Mouse (Mus musculus): ENCODE data around the gene Tanc1.

The Tanc1 gene

DNA sequence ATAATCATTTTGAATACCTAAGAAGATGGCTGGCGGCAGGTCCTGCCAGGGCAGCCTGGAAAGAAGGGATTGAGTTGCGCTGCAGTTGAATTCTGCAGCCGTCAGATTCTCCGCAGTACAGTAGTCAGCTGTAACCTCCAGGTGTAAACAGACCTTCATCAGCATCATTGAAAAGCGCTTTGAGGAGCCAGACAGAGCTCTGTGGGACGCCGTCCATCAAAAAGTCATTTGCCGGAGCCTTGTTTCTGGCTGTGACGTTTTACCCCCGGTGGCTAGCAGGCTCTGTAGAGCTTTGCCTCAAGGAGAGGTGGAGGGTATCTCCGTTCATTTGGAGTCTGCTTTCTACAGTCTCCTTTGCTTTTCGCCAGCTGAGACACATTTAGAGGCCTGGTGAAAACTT, 36.6 kb downstream of the Tanc1 start:
- DNase-seq (ENCODE audit: low read depth in 2 of 2, low spot score in 2 of 2), result no peak

DNA sequence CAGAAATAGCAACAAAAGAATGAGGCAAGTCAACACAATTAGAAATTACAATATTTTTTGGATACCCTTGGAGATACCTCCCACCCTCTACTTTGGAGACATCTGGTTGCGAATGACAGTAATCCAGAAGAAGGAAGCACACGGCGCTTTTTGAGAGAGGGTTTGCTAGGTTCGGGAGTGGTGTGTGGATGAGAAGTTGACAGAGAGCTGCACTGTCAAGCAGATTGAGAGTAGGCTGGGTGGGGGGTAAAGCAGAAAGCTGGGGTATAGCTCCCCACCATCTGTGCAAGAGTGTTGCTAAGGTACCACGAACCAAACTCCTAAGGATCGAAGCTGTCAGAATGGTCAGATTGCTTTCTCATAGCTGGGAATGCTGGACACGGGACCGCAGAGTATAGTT, 40.0 kb downstream of the Tanc1 start:
- no peak for DNase-seq (ENCODE audit: low read depth in 2 of 2, low spot score in 2 of 2)

DNA sequence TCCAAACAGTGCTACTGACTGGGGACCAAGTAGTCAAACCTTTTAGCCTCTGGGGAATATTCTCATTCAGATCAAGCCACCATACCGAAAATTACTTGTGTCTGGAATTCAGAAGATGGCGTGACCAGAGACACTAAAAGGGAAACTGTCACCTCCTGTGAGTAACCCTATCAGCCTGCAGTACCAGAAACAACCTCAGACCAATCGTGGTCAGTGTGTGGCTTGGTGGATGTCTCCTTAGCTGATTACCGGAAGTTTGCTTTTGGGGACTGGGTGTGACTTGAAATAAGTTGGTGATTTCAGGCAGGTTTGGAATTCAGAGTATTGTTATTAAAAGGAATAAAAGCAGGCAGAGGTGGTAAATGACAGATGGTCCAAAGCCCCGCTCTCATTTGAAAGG, 40.9 kb downstream of the Tanc1 start:
- DNase-seq (ENCODE audit: low read depth in 2 of 2, low spot score in 2 of 2), result no peak

DNA sequence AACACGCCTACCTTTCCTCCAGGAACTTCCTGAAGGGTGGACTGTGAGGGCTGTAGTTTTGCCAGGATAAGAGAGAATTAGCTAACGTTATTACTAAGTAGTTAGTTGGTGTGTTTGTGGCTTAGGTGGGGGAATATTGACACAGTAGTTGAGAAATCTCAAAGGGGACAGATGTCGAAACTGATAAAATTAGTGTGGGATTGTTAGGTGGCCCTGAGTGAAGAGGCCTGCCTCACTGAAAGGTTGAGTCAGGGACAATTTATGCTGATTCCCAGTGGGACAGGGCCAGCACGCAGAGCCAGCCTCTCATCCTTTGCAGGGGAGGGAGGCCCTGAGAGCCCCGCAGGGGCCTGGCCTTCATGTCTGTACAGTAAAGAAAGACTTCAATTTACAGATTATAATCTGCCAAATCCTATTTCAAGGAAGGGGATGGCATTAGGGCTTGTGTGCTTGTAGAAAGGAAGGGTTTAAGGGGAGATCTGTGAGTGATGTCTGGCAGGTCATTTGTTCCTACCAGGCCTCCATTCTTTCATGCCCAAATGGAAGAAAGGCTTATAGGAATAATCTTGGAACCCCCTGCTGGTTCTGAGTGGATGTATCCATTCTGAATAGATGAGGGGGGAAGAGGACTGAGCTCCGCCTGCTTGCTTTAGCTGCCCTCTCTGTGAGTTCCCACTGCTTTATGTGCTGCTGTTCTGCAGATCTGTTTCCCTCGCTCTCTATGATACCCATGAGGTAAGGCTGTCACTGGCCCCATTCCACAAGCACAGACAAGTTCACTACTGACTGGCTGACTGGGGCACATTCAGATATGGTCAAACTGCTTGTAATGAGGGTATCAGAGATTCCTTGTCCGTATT, 41.7 kb downstream of the Tanc1 start:
- no peak for DNase-seq (ENCODE audit: low read depth in 2 of 2, low spot score in 2 of 2)

DNA sequence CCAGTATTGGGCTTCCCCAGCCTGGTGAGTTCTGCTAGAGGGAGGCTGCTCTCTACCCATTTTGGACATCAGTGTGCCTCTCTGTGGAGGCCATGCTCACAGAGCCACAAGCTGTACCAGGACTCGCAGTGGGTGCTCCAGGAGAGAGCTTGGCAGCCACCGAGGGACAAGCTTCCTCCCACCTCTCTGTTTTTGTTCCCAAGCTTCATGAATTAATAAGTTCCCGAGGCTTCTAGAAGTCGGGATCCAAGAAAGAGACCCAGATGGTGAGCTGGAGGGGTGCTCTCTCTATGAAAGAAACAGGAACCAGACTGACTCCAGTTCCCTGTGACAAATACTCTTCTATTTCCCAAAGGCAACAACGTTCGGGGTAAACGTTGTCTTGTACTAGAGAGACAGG, 43.6 kb downstream of the Tanc1 start:
- no peak for DNase-seq (ENCODE audit: low read depth in 2 of 2, low spot score in 2 of 2)

DNA sequence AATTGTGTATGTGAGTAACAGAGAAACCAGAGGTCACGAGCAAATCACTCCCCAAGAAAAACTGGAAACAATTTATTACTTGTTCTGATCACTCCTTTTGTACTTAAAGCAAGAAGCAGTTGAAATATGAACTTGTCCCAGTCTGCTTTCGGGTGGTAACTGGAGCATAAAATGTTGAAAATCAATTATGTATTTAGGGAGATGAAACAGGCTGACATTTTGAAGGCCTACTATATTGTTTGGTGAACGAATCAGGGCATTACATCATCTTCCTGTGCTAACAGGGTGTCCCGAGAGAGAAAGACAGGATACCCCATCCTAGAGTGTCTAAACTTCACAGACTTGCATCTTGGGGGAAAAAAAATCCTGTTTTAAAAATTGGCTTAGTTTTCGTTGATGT, 44.8 kb downstream of the Tanc1 start:
- no peak for DNase-seq (ENCODE audit: low read depth in 2 of 2, low spot score in 2 of 2)

DNA sequence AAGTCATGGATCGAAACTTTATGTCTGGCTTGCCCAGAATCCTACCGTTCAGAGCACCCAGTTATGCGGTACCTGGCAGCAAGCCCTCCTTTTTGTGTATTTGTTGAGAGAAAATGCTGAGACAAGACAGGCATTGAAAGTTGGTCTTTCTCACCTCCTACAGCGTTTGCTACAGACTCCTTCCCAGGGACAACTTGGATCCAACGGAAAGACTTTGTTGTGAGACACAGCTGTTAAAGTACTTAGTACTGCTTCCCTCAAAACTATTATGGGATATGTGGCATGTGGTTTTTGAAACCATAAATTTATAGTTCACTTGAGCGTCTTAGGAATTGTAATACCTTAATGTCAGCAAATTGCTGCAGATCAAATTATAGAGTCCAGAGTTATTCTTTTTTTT, 47.8 kb downstream of the Tanc1 start:
- DNase-seq (ENCODE audit: low read depth in 2 of 2, low spot score in 2 of 2), result no peak

DNA sequence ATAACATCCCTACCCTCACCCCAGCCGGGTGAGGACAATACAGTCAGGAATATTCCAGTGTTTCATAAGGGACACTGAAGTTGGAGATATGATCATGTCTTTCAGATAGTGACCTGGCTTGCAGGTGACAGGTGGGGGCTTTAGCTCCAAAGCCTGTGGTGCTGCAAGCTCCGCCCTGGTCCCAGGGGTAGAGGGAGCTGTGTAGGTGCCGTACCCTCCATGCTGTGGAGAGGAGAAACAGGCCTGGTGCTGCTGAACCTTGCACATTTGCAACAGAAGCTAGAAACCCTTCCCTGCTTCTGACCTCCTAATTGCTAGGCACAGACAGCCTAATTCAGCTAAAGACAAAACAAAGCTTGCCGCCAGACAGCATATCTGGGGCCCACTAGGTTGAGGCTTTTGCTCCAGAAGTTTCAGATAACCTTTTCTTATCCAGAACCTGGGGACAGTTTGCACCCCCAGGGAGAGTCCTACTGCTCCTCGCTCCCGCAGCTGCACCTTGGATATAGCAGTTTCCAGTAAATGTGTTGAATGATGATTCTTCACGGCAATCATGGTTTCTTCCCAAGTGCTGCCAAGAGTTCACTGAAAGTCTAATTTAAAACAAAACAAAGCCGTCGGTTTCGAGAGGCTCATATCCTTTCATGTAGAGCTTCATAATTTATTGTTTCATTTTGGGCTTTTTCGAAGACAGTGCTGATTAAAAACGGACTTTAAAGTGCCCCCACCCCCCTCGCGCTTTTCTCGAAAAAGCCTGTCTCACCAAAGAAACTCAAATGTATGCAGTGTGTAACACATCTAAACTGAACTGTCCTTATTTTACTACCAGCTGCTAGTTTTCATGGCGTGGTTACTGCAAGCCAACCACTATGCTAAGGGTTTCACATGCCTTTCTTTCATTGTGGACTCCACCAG, 49.3 kb downstream of the Tanc1 start:
- no peak for DNase-seq (ENCODE audit: low read depth in 2 of 2, low spot score in 2 of 2)

DNA sequence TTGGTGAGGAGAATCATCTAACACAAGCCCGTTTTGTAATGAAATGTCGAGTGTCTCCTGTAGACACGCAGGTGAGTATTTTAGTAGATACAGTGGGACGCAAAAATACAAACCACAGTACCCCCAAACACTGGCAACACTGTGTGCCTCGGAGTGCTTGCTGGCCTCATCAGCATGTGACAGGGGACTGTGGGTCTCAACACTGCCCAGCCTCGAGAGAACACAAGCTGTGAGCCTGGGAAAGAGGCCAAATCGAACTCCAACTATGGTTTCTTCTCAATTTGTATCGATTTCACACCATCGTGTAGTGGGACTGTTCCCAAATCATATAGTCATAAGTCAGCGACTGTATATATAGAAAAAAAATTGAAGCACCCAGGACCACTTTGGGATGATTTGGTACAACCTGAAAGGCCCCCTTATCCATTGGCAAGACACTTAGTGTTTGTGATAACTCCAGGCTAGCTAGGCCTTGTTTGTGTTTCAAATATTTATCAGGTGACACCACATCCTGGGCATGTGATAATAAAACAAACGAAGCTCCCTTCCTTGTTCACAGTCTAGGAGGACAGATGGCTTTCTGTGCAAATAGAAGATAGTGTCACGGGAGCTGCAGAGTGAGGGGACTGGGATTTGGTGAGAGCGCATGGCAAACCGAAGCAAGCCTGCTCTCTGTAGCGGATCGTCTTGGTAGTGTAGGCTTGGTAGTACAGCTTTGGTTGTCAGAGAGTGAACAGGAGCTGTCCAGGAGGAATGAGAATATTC, 53.1 kb downstream of the Tanc1 start:
- DNase-seq (ENCODE audit: low read depth in 2 of 2, low spot score in 2 of 2), result no peak

DNA sequence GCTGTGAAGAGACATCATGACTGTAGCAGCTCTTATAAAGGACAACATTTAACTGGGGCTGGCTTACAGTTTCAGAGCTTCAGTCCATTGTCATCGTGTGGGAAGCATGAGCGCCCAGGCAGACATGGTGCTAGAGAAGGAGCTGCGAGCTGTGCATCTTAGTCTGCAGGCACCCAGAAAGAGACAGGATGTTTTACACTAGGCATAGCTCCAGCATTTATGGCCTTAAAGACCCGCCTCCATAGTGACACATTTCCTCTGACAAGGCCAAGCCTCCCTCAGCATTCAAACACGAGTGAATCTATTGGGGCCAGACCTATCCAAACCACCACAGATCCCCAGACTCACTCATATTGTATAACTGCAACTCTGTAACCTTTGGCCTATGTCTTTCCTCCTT, 54.7 kb downstream of the Tanc1 start:
- no peak for DNase-seq (ENCODE audit: low read depth in 2 of 2, low spot score in 2 of 2)

DNA sequence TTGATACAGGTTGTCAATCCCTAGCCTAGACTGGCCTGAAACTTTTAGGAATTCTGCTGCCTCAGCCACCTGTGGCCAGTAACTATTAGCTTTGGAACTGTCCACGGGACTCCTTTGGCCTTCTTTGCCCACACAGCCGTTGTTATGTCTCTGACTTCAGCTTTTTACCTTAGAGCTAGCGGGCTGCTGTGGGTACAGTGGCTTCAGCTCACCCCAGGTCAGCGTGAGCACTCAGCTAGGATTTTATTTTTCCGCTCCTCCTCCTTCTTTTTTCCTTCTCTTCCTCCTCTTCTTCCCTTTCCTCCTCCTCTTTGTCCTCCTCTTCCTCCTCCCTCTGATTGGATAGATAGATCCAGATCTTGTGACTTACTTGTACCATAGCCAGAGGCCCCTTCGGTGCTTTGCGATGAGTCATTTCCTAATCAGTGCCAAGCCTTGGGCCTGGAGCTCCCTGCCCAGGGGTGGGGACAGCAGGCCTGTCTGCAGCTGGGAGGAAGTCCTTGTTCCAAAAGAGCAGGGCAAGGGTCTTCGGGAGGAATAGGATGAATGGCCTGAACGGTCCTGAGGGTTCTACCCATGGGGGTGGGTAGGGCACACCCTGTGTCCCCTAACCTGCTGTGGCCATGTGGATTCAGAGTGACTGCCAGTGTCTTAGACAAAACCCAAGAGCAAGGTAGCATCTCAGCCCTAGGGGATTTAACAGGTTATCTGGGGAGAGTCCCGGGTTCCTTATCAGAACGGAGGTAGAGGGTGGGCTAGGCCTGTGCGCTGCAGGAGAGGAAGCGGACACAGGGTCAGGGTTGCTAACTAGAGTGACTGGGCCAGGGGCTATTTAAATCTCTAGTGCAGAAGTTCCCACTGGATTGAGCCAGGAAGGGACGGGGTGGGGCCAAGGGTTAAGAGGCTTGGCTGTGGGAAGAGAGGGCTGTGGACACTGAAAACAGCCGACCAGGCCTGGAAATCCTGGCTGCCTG, 58.5 kb downstream of the Tanc1 start:
- DNase-seq (ENCODE audit: low read depth in 2 of 2, low spot score in 2 of 2), result no peak

DNA sequence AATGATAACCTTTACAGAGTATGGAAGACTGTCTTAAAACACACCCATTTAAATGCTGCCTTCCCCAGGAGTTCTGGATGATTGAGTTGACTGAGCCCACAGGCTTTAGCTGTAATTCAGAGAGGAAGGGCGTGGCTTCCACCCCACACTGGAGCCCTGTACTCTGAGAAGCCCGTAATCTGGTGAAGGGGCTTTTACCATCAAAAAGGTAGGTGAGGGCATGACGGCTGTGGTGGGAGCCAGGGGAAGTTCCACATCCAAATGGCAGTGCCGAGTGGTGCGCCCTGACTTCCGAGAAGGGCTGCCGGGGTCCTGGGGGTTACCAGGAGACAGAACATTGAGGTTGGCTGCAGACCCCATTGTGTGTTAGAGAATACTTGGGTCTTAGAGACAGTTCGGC, 59.8 kb downstream of the Tanc1 start:
- no peak for DNase-seq (ENCODE audit: low read depth in 2 of 2, low spot score in 2 of 2)

DNA sequence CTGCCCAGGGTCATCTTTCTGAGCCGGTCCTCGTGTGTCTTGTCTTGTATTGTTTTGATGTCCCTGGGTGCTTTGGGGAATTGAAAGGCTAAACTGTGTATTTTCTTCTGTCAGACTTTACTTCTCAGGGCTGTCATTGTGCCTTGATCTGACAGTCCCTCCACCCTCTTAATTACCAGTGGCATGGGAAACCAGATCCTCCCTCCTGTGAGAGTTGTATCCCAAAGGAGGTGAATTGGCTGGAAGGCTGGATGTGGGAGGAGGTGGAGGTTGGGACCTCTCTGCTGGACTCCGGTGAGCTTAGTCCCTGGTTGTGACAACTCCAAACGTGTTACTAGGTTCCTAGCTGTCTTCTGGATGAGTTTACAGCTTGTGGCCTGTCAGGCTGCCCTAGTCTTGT, 60.2 kb downstream of the Tanc1 start:
- DNase-seq (ENCODE audit: low read depth in 2 of 2, low spot score in 2 of 2), result no peak

DNA sequence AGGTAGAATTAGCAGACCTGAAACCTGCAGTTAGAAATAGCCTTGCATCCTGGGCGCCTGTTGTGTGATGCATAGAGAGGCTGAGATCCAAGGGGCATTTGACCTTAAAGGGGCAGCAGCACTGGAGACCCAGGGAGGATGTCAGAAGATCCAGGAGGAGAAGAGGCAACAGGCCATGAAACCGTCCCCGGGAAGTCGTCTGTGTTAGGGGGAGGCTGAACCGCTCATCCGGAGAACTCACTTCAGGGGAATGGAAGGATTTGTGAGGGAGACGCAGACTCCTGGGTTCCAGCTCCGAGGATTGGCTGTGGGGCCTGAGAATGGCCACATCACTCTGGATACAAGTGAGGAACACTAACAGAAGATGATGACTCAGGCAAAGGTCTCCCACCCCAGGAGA, 60.8 kb downstream of the Tanc1 start:
- DNase-seq (ENCODE audit: low read depth in 2 of 2, low spot score in 2 of 2), result no peak

DNA sequence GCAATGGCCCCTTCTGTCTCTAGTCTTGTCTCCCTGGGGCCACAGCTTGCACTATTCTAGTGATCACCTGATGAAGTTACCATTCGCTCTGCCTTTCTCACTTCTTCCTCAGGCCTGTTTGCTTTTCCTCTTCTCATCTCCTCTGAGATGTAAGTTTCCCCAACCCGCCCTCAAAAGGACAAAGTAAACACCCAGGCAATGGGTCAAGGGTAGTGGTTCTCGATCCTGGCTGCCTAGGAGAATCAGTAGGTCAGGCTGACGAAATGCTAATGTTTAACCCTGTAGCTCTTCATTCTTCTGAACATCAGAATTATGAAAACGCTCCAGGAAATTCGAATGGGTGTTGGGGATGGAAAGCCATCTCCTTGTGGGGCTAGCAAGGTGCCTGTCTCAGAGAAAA, 61.5 kb downstream of the Tanc1 start:
- no peak for DNase-seq (ENCODE audit: low read depth in 2 of 2, low spot score in 2 of 2)

DNA sequence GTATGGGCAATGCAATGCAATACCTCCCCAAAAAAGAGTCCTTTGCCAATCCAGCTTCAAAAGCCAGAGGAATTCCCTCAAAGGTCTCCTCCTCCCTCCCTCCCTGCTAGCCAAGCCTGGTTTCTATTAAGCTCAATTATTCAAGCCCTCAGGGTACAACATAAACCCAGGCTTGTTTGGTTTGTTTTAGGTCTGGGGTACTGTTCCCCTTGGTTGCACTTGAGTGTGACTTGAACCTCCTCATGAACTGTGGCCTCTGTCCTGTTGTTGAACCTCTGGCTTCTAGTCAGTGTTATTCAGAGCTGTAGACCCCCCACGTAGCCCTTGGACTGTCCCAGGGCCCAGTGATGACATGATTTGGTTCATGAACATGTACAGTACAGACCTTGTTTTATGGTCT, 62.0 kb downstream of the Tanc1 start:
- DNase-seq (ENCODE audit: low read depth in 2 of 2, low spot score in 2 of 2), result no peak

DNA sequence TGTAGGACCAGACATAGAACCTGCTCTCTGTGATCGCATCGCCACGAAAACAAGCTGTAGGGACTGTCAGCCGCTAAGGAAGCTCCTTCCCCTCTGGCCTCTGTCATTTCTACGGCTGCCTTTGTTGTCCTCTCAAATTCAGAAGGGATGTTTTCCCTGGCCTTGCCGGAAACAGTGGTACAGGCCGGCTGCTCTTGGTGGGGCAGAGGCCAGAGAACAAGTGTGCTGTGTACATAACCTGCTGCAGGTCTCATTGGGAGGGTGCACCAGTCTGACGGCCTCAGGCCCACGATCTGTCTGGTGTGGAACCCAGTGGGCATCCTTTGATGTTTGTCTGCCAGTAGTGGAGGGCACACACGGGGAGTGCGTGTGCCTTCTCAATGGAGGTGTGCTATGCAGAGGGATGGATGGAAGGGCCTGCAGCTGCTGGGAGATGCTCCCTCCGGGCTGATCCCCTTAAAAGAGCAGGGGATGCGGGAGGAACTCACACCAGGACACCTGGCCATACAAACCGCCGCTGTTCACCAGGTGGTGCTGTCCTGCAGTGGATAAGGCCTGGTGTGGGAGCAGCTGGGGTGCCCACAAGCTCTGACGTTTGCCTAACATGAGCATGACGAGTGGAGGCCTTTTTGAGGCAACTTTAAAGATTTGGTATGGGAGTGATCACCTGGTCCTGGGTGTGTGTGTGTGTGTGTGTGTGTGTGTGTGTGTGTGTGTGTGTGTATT, 63.6 kb downstream of the Tanc1 start:
- DNase-seq (ENCODE audit: low read depth in 2 of 2, low spot score in 2 of 2), result no peak

DNA sequence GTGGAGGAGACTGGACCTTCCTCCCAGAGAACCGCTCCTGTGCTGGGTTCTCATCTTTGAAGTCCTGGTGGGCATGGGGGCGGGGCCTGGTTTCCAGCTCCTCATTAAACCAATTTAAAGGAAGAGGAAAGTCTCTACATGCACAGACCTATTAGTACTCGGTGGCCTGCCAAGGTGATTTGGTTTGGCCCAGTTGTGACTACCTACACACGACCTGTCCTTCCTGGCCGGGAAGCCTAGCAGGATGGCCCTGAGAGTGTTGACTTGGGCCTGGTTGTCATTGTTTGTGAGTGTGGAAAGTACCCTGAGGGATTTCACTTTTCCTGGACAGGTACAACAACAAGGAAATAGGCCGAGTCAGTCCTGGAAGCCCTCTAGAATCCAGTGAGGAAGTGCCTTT, 64.2 kb downstream of the Tanc1 start:
- DNase-seq (ENCODE audit: low read depth in 2 of 2, low spot score in 2 of 2), result no peak

DNA sequence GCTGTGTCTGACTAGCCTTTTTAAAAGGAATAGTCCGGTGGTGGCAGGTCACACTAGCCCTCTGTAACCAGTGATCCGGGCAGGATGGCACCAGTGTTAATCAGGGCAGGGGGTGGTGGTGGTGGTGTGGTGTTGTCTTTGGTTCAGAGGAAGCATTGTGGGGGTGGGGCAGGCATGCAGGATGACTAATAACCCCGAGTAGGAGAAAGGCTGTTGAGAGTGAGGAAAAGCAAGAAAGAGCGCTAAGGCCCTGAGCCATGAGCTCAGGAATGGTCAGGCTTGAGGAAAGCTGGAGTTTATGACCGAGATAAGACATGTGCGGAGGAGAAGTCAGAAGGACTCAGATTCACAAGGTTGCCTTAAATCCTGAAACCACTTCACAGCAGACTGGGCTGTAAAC, 64.6 kb downstream of the Tanc1 start:
- DNase-seq (ENCODE audit: low read depth in 2 of 2, low spot score in 2 of 2), result no peak

Data from CD8-positive naive resting alpha-beta T cell, adult 2 months (primary cell).